Mouse (Mus musculus) lung, postnatal 0 days (tissue): ENCODE results near the gene Nsg2. TPM values are rescaled to one million over a fixed set of nuclear protein-coding genes. Genes with fewer than 3 reads are reported as not detected.

ENCODE experiments used
- ATAC-seq: fragments of 200-750 bp; cut with Nextera tagmentation; 2 replicates; pipeline ENCODE4 v1.8.0; 2017; ENCODE audit warnings: moderate library complexity
- DNase-seq: peaks from one replicate; pipeline ENCODE4 v3.0.0-alpha.2; 2016; ENCODE audit warnings: low spot score
- H3K27ac ChIP-seq: fragments of 300-500 bp; sonication (generic); 2 replicates; pipeline ENCODE4 v1.5.1; 2014; ENCODE audit warnings: antibody characterized with exemption, mild to moderate bottlenecking, low read length, mixed read lengths
- H3K27me3 ChIP-seq: fragments of 300-500 bp; sonication (generic); replicated peaks from 2 replicates; pipeline ENCODE4 v1.6.1; 2014; ENCODE audit warnings: low read length, mixed read lengths; ENCODE audit not compliant: insufficient read depth
- H3K36me3 ChIP-seq: fragments of 300-500 bp; sonication (generic); 2 replicates; pipeline ENCODE4 v1.6.1; 2014; ENCODE audit warnings: low read length, mixed read lengths; ENCODE audit not compliant: insufficient read depth
- H3K4me1 ChIP-seq: fragments of 300-500 bp; sonication (generic); 2 replicates; pipeline ENCODE4 v1.6.1; 2014; ENCODE audit warnings: antibody characterized with exemption, low read depth, low read length, mixed read lengths; ENCODE audit not compliant: insufficient read depth
- H3K4me2 ChIP-seq: fragments of 300-500 bp; sonication (generic); replicated peaks from 2 replicates; pipeline ENCODE4 v1.6.1; 2014; ENCODE audit warnings: low read depth, mild to moderate bottlenecking, low read length, moderate library complexity, mixed read lengths
- H3K4me3 ChIP-seq: fragments of 300-500 bp; sonication (generic); 2 replicates; pipeline ENCODE4 v1.5.1; 2014; ENCODE audit warnings: low read depth, low read length
- H3K9ac ChIP-seq: fragments of 300-500 bp; sonication (generic); replicated peaks from 2 replicates; pipeline ENCODE4 v1.6.1; 2014; ENCODE audit warnings: low read depth, mild to moderate bottlenecking
- H3K9me3 ChIP-seq: fragments of 300-500 bp; sonication (generic); 2 replicates; pipeline ENCODE4 v1.6.1; 2016; ENCODE audit warnings: low read length, mixed read lengths
- CTCF ChIP-seq: IDR thresholded peaks from 2 replicates; pipeline ENCODE4 v1.5.1; 2016; ENCODE audit warnings: antibody characterized with exemption, mild to moderate bottlenecking
- EP300 ChIP-seq: IDR thresholded peaks from 2 replicates; pipeline ENCODE4 v1.6.1; 2016; ENCODE audit warnings: antibody characterized with exemption, mild to moderate bottlenecking, control low read depth
- WGBS: fragments of 180-500 bp; shearing (Covaris S2); extraction: QIAGEN DNeasy Blood & Tissue Kit; methylation state at CpG from one replicate; pipeline ENCODE4 v1.1.7; 2014; 5-methylcytosine and 5-hydroxymethylcytosine counted together
- polyA plus RNA-seq: library from polyadenylated mRNA; unstranded; fragments of >200 nt; fragmentation: Nextera tagmentation; extraction: Ambion mirVana; gene quantifications from 2 replicates; pipeline ENCODE4 v1.2.1, GENCODE M21; 2015

The Nsg2 gene
- polyA plus RNA-seq, 1 experiment from 2014 or later: 0.20 TPM

DNA sequence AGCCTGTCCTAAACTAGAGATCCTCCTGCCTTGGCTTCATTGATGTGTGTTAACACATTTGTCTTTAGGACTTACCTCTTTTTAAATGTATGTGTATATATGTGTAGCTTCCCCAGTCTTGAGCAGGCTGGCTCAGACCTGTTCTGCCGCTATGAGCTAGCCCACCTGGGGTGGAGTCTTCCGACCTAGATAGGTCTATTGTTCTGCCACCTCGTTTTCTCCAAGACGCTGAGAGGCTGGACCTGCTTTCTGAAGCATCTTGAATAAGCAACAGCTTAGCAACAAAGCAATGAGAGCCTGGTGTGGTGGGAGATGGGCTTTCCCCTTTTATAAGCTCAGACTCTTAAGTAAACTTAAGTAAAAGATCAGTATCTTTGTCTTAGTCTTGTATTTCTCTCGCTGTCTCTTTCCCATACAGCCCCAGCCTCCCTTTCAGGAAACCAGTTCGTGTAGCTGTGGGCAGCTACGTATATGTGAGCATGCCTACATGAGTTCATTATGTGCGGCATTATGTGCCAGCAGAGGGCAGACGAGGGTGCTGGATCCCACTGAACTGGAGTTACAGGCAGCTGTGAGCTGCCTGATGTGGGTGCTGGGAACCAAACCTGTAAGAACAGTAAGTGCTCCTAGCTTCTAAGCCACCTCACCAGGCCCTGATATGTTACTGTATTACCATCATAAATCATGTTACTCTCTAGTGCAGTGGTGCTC lies 104.3 kb downstream of the Nsg2 start:
- H3K4me1 ChIP-seq: no peaks in the 10 kb centered on the region
- H3K4me2 ChIP-seq: no peak overlapping the region
- ATAC-seq (no peak), DNase-seq (no peak)
- H3K36me3 ChIP-seq: no peaks in the 10 kb centered on the region
- no peaks in the 10 kb centered on the region for H3K9me3 ChIP-seq
- no peak overlapping the region for H3K9ac ChIP-seq
- TF ChIP-seq CTCF (no peak), EP300 (no peak)
- no peak overlapping the region for H3K4me3 ChIP-seq
- H3K27ac ChIP-seq: no peak overlapping the region
- no peaks in the 10 kb centered on the region for H3K27me3 ChIP-seq
- WGBS: 57% methylated on average over 9 of the region's 9 CpGs

DNA sequence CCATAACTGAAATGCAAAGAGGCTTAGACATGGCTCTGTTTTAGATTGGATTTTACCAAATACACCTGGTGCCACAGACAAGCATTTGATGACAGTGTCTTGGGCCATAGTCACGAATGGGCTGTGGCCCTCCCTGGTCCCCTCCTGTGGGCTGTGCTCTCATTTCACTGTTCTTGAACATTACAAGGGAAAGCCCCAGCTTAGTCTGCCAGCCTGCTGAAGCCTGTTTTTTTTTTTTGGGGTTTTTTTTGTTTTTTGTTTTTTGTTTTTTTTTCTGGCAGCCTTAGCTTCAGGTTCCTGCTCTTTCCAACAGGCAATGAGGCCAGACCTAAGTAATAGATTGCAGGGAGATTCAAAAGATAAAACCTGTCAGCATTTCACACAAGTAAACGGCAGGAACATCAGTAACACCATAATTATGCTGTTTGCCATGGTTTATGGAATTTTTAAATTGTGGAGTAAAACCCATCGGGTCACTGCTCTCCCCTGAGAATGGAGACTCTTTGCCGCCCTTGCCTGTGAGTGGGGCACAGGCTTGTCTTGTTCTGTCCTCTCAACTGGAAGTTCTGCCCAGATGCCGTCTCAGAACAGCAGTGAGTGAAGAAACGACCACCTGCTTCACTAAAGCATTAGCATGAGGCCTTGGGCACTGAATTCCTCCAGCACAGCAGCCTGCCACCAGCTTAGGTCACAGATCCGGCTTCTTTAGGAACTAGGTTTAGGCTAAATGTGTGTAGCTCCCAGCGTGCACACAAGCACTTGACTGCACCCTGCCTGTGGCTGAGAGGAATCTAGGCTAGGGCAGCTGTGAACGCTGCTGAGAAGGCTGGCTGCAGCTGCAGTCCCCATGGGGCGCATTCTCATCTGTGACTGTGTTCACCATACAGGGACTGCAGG lies 105.7 kb downstream of the Nsg2 start:
- Histone ChIP-seq H3K9me3 (no peaks in the 10 kb centered on the region), H3K27me3 (no peaks in the 10 kb centered on the region), H3K36me3 (no peaks in the 10 kb centered on the region), H3K4me2 (no peak overlapping the region), H3K4me1 (no peaks in the 10 kb centered on the region), H3K4me3 (no peak overlapping the region), H3K27ac (no peak overlapping the region), H3K9ac (no peak overlapping the region)
- ATAC-seq (no peak), DNase-seq (no peak)
- TF ChIP-seq EP300 (no peak), CTCF (no peak)
- 41% methylated on average over 10 of the region's 10 CpGs for WGBS

DNA sequence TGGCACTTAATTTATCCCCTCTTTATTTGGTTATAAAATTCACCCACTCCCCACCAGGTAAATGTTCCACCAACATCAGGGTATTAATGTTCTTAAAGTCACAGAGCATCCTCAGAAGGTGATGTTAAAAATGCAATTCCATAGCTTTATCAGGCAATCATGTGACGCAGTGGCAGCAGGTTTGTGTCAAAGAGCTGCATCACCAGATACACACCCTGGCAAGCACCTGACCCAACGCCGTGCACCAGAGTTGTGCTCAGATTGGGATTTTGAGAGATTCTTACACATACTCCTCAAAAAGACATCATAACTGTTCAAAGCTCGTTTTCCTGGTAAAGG lies 106.4 kb downstream of the Nsg2 start:
- H3K4me1 ChIP-seq: no peaks in the 10 kb centered on the region
- H3K9ac ChIP-seq: no peak overlapping the region
- no peak overlapping the region for H3K4me2 ChIP-seq
- H3K4me3 ChIP-seq: no peak overlapping the region
- no peak for ATAC-seq
- TF ChIP-seq CTCF: no peak
- TF ChIP-seq EP300: no peak
- no peak overlapping the region for H3K27ac ChIP-seq
- H3K36me3 ChIP-seq: no peaks in the 10 kb centered on the region
- WGBS: 86% methylated on average over 4 of the region's 4 CpGs
- no peaks in the 10 kb centered on the region for H3K9me3 ChIP-seq
- H3K27me3 ChIP-seq: no peaks in the 10 kb centered on the region
- DNase-seq: no peak

DNA sequence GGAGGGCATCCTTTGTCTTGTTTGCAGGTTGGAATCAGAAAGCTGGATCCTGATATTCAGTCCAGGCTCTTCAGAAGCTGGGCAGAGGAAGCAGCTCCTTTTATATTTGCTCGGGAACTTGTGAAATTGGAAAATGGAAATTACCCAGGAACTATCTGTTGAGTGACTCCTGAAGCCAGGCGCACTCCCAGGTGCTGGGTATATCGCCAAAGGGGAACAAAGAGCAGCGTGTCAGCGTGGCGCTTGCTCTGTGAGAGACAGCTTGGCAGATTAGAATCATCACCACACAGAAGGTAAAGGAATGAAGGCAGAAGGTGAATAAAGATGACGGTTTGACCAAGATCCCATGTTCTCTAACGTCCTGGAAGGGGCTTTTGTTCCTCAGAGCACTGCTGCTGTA lies 108.2 kb downstream of the Nsg2 start:
- Histone ChIP-seq H3K27me3 (no peaks in the 10 kb centered on the region), H3K9me3 (no peaks in the 10 kb centered on the region), H3K27ac (no peak overlapping the region), H3K4me2 (no peak overlapping the region), H3K36me3 (no peaks in the 10 kb centered on the region), H3K4me1 (no peaks in the 10 kb centered on the region), H3K9ac (no peak overlapping the region), H3K4me3 (no peak overlapping the region)
- ATAC-seq (no peak), DNase-seq (no peak)
- no peak for TF ChIP-seq CTCF
- TF ChIP-seq EP300: no peak
- WGBS: 67% methylated on average over 8 of the region's 8 CpGs

Other genes starting within 250 kb of the Nsg2 start
- gene Cpeb4, start 128.3 kb upstream of the Nsg2 start, polyA plus RNA-seq: 5.9 and 6.8 TPM in 2 replicates
- 0.07 TPM in 1 of 2 replicates, not detected in the other for gene 4930524B15Rik, start 34.9 kb upstream of the Nsg2 start, polyA plus RNA-seq
- 0.05 TPM in 1 of 2 replicates, not detected in the other for gene Il9r, start 199.8 kb downstream of the Nsg2 start, polyA plus RNA-seq
- 18.9 and 20.8 TPM in 2 replicates for gene Snrnp25, start 205.0 kb downstream of the Nsg2 start, polyA plus RNA-seq
- gene Rhbdf1, start 221.8 kb downstream of the Nsg2 start, polyA plus RNA-seq: 54.8 and 58.5 TPM in 2 replicates
- 22.9 and 25.9 TPM in 2 replicates for gene Mpg, start 226.0 kb downstream of the Nsg2 start, polyA plus RNA-seq